ENCODE assay signal across 10 mouse cellular contexts in genomic region chr5:37860151-37860721, GRCm38 (mm10). TPM values are rescaled to one million over a fixed set of nuclear protein-coding genes. Genes with fewer than 3 reads are reported as not detected.
DNase-seq lines count a peak whose midpoint lies in the region; ATAC-seq and TF ChIP-seq lines count a peak whose summit lies in the region.
"Had no signal": no experiment of that assay in that cellular context is flagged by ENCODE, and none has a peak within 500 bp of the region (broad histone marks: within the 10 kb centered on the region; RNA-seq: fewer than 3 reads in every experiment).

No protein-coding gene starts in this region.

- H3K9ac ChIP-seq in liver, adult 2 months (ENCODE audit: low read depth, low read length): no peak overlapping the region
- no peak overlapping the region for H3K9ac ChIP-seq in liver, postnatal 0 days (replicated peaks)
- H3K9ac ChIP-seq in forebrain, postnatal 0 days: no peak overlapping the region
- H3K9ac ChIP-seq: liver, embryonic 13.5 days had no signal

- H3K79me2 ChIP-seq in liver, adult 2 months (ENCODE audit: control insufficient read depth, insufficient read depth, low read length): no peaks in the 10 kb centered on the region

- TF ChIP-seq EP300 in liver, postnatal 0 days (IDR thresholded peaks at IDR 0.05; ENCODE audit: low read depth): no peak

- no peak for TF ChIP-seq CTCF in liver, adult 2 months (IDR thresholded peaks at IDR 0.05; ENCODE audit: low read depth, low read length)
- no peak for TF ChIP-seq CTCF in liver, postnatal 0 days (IDR thresholded peaks at IDR 0.05; ENCODE audit: low read depth)
- TF ChIP-seq CTCF in forebrain, postnatal 0 days (IDR thresholded peaks at IDR 0.05; ENCODE audit: low read depth): no peak
- no peak for TF ChIP-seq CTCF in left cerebral cortex, adult 2 months (IDR thresholded peaks at IDR 0.05)

- H3K9me3 ChIP-seq in liver, postnatal 0 days (ENCODE audit: low read length): no peaks in the 10 kb centered on the region
- no peaks in the 10 kb centered on the region for H3K9me3 ChIP-seq in forebrain, postnatal 0 days (ENCODE audit: low read length)
- H3K9me3 ChIP-seq: liver, embryonic 13.5 days had no signal

- peak; percentile 82 for DNase-seq in liver, adult 2 months (ENCODE audit: extremely low read depth, low read depth, low spot score)
- DNase-seq in liver, postnatal 0 days: no peak
- peak; percentile 80 for DNase-seq in forebrain, postnatal 0 days
- peak; percentile 26 to 41 for DNase-seq in left cerebral cortex, adult 2 months (ENCODE audit: extremely low spot score in 1 of 2, low spot score in 2 of 2)
- DNase-seq in right cerebral cortex, postnatal 4 days: peak; percentile 37
- DNase-seq in testis, postnatal 10 days (ENCODE audit: low spot score): no peak
- no peak for DNase-seq in thymus, postnatal 4 days
- DNase-seq in adipocyte (ENCODE audit: low spot score): no peak
- DNase-seq: liver, embryonic 13.5 days had no signal

- ATAC-seq in liver, postnatal 0 days: no peak
- ATAC-seq in forebrain, postnatal 0 days: peak; percentile 84

- peaks cover 19% of the 10 kb centered on the region for H3K4me1 ChIP-seq in liver, adult 2 months (ENCODE audit: control insufficient read depth, insufficient read depth, low read length)
- no peaks in the 10 kb centered on the region for H3K4me1 ChIP-seq in liver, postnatal 0 days (ENCODE audit: insufficient read depth)
- H3K4me1 ChIP-seq in forebrain, postnatal 0 days (ENCODE audit: insufficient read depth): no peaks in the 10 kb centered on the region
- H3K4me1 ChIP-seq: liver, embryonic 13.5 days had no signal

- H3K36me3 ChIP-seq in liver, adult 2 months (ENCODE audit: control insufficient read depth, insufficient read depth, low read length): no peaks in the 10 kb centered on the region
- H3K36me3 ChIP-seq in liver, postnatal 0 days (replicated peaks; ENCODE audit: insufficient read depth, low read length): no peaks in the 10 kb centered on the region
- no peaks in the 10 kb centered on the region for H3K36me3 ChIP-seq in forebrain, postnatal 0 days (ENCODE audit: insufficient read depth)
- H3K36me3 ChIP-seq: liver, embryonic 13.5 days had no signal

- H3K4me2 ChIP-seq in liver, postnatal 0 days (ENCODE audit: low read depth, low read length): no peak overlapping the region
- H3K4me2 ChIP-seq in forebrain, postnatal 0 days (ENCODE audit: low read depth): 0 out of 2 replicates have a peak overlapping the region, but pooled peaks have one; percentile 2
- H3K4me2 ChIP-seq: liver, embryonic 13.5 days had no signal

- peak overlapping the region; percentile 67 for H3K27ac ChIP-seq in liver, adult 2 months (replicated peaks; ENCODE audit: insufficient read depth, low read depth, low read length)
- H3K27ac ChIP-seq in liver, postnatal 0 days (ENCODE audit: low read depth): no peak overlapping the region
- H3K27ac ChIP-seq in forebrain, postnatal 0 days (ENCODE audit: low read depth, low read length): no peak overlapping the region
- H3K27ac ChIP-seq in left cerebral cortex, adult 2 months: no peak overlapping the region
- H3K27ac ChIP-seq: liver, embryonic 13.5 days had no signal

- H3K4me3 ChIP-seq in liver, adult 2 months (ENCODE audit: insufficient read depth, low read depth, low read length): no peak overlapping the region
- H3K4me3 ChIP-seq in liver, postnatal 0 days (ENCODE audit: low read depth, low read length): no peak overlapping the region
- no peak overlapping the region for H3K4me3 ChIP-seq in forebrain, postnatal 0 days (ENCODE audit: low read depth, low read length)
- no peak overlapping the region for H3K4me3 ChIP-seq in left cerebral cortex, adult 2 months
- H3K4me3 ChIP-seq: liver, embryonic 13.5 days; myocyte had no signal

- intact Hi-C loops in left cerebral cortex, adult 2 months (cut with DNase I): no loop called here

- 17% methylated on average over 7 of the region's 7 CpGs for WGBS in liver, adult 2 months
- WGBS in liver, postnatal 0 days (ENCODE audit: insufficient replicate concordance): 51% methylated on average over 7 of the region's 7 CpGs
- WGBS in forebrain, postnatal 0 days: 24% methylated on average over 7 of the region's 7 CpGs

- TF ChIP-seq POLR2A in liver, adult 2 months (IDR thresholded peaks at IDR 0.05; ENCODE audit: extremely low read depth, insufficient read depth, low read length): no peak

- no peaks in the 10 kb centered on the region for H3K27me3 ChIP-seq in liver, adult 2 months (ENCODE audit: control insufficient read depth, insufficient read depth, low read length)
- H3K27me3 ChIP-seq in liver, postnatal 0 days (ENCODE audit: insufficient read depth, low read length): no peaks in the 10 kb centered on the region
- no peaks in the 10 kb centered on the region for H3K27me3 ChIP-seq in forebrain, postnatal 0 days (ENCODE audit: insufficient read depth, low read length)
- H3K27me3 ChIP-seq: liver, embryonic 13.5 days had no signal

RNA-seq across cellular contexts. Expression of gene Msx1, which starts 35.9 kb away (rescaled TPM):
- total RNA-seq in liver, adult 2 months (2014; rRNA removed): 0.07 and 0.28 TPM in 2 replicates
- polyA plus RNA-seq in liver, adult 2 months (2012; rRNA removed): 0.05 and 0.07 TPM in 2 replicates
- not detected in 2 replicates for polyA plus RNA-seq in liver, postnatal 0 days (2015; fragmentation: Nextera tagmentation; extraction: Ambion mirVana)
- total RNA-seq in forebrain, postnatal 0 days (2014; rRNA removed): 7.0 and 7.4 TPM in 2 replicates
- polyA plus RNA-seq in forebrain, postnatal 0 days (2015; fragmentation: Nextera tagmentation; extraction: Ambion mirVana): 16.5 and 17.2 TPM in 2 replicates
- total RNA-seq in left cerebral cortex, adult 2 months (2021): 1 to 10 TPM; 3.1 to 3.3 TPM

Comparison
In these comparisons a context has a peak if more than half of its experiments do, and no peak if none do; other contexts are left out.
1. DNase-seq: peak in liver, adult 2 months (single experiment), forebrain, postnatal 0 days (single experiment), left cerebral cortex, adult 2 months (2 of 2) and right cerebral cortex, postnatal 4 days (single experiment); none in liver, postnatal 0 days (single experiment), testis, postnatal 10 days (single experiment), thymus, postnatal 4 days (single experiment) and adipocyte (single experiment).